Mouse (Mus musculus) intestine, postnatal 0 days (tissue): Measurements from ENCODE around the gene C2cd2. TPM values are rescaled to one million over a fixed set of nuclear protein-coding genes. Genes with fewer than 3 reads are reported as not detected.

ENCODE experiments used
- ATAC-seq: fragments of 200-750 bp; cut with Nextera tagmentation; 2 replicates; pipeline ENCODE4 v1.8.0; 2017; ENCODE audit warnings: mild to moderate bottlenecking, moderate TSS enrichment, moderate library complexity
- H3K27ac ChIP-seq: fragments of 300-500 bp; sonication (generic); 2 replicates; pipeline ENCODE4 v1.5.1; 2014; ENCODE audit warnings: mild to moderate bottlenecking, low read depth, low read length, moderate library complexity
- H3K27me3 ChIP-seq: fragments of 300-500 bp; sonication (generic); replicated peaks from 2 replicates; pipeline ENCODE4 v1.6.1; 2014; ENCODE audit warnings: low read length, mixed read lengths; ENCODE audit not compliant: control insufficient read depth, insufficient read depth
- H3K36me3 ChIP-seq: fragments of 300-500 bp; sonication (generic); 2 replicates; pipeline ENCODE4 v1.6.1; 2014; ENCODE audit warnings: mild to moderate bottlenecking, moderate library complexity; ENCODE audit not compliant: control insufficient read depth, insufficient read depth
- H3K4me1 ChIP-seq: fragments of 300-500 bp; sonication (generic); replicated peaks from 2 replicates; pipeline ENCODE4 v1.6.1; 2014; ENCODE audit warnings: antibody characterized with exemption, low read length, mixed read lengths; ENCODE audit not compliant: control insufficient read depth, insufficient read depth
- H3K4me2 ChIP-seq: fragments of 300-500 bp; sonication (generic); replicated peaks from 2 replicates; pipeline ENCODE4 v1.6.1; 2014; ENCODE audit warnings: low read depth, mild to moderate bottlenecking, moderate library complexity
- H3K4me3 ChIP-seq: fragments of 300-500 bp; sonication (generic); 2 replicates; pipeline ENCODE4 v1.5.1; 2014; ENCODE audit warnings: low read depth, low read length
- H3K9ac ChIP-seq: fragments of 300-500 bp; sonication (generic); 2 replicates; pipeline ENCODE4 v1.6.1; 2014; ENCODE audit warnings: mild to moderate bottlenecking, low read depth, low read length
- H3K9me3 ChIP-seq: fragments of 300-500 bp; sonication (generic); 2 replicates; pipeline ENCODE4 v1.6.1; 2016; ENCODE audit warnings: mixed run types; ENCODE audit not compliant: control insufficient read depth
- CTCF ChIP-seq: sonication (generic); IDR thresholded peaks from 2 replicates; pipeline ENCODE4 v1.5.1; 2016; ENCODE audit warnings: low read depth, mild to moderate bottlenecking, control low read depth, antibody characterized with exemption, moderate library complexity
- WGBS: fragments of 180-500 bp; shearing (Covaris S2); extraction: QIAGEN DNeasy Blood & Tissue Kit; methylation state at CpG from one replicate; pipeline ENCODE4 v1.1.7; 2014; 5-methylcytosine and 5-hydroxymethylcytosine counted together
- polyA plus RNA-seq: library from polyadenylated mRNA; unstranded; fragments of >200 nt; fragmentation: Nextera tagmentation; extraction: Ambion mirVana; gene quantifications from 2 replicates; pipeline ENCODE4 v1.2.1, GENCODE M21; 2015

C2cd2 gene
- polyA plus RNA-seq, 1 experiment from 2014 or later, result 12.7 TPM

GRCm38 (mm10) chr16:97921961-97922778, 40.2 kb downstream of the C2cd2 start:
- TF ChIP-seq CTCF, result 0 out of 2 replicates have a peak, but pooled peaks have one; percentile 1
- WGBS, result under 1% methylated on average over 74 of the region's 75 CpGs
- peak overlapping the region; percentile 73 for H3K9ac ChIP-seq
- no peaks in the 10 kb centered on the region for H3K36me3 ChIP-seq
- peak overlapping the region; percentile 83 for H3K4me2 ChIP-seq
- peak overlapping the region; percentile 76 for H3K4me3 ChIP-seq
- peak; percentile 93 for ATAC-seq
- H3K27me3 ChIP-seq, result no peaks in the 10 kb centered on the region
- no peaks in the 10 kb centered on the region for H3K9me3 ChIP-seq
- peaks cover 8% of the 10 kb centered on the region for H3K4me1 ChIP-seq
- H3K27ac ChIP-seq, result peak overlapping the region; percentile 79

DNA sequence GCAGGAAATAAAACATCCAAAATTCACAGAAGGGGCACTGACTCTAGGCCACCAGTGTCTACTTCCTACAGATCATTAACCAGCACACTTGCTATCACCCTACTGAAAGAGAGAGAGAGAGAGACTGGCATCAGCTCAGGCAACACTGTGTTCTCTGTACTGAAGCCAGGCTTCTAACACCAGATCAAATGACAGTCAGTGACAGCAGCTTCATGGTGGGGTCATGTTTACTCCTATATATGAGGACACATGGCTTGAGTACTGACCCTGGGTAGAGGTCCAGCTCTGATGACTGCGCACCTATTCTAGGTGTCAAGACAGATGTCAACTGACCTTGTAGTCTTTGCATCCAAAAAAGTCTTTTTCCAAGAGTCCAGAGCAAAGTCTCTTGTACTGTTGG, 41.8 kb downstream of the C2cd2 start:
- Histone ChIP-seq H3K9ac (no peak overlapping the region), H3K4me3 (no peak overlapping the region), H3K27ac (no peak overlapping the region), H3K36me3 (no peaks in the 10 kb centered on the region), H3K9me3 (no peaks in the 10 kb centered on the region), H3K27me3 (no peaks in the 10 kb centered on the region), H3K4me1 (peaks cover 8% of the 10 kb centered on the region), H3K4me2 (no peak overlapping the region)
- 92% methylated on average over 1 of the region's 1 CpGs for WGBS
- ATAC-seq, result no peak
- TF ChIP-seq CTCF, result no peak

DNA sequence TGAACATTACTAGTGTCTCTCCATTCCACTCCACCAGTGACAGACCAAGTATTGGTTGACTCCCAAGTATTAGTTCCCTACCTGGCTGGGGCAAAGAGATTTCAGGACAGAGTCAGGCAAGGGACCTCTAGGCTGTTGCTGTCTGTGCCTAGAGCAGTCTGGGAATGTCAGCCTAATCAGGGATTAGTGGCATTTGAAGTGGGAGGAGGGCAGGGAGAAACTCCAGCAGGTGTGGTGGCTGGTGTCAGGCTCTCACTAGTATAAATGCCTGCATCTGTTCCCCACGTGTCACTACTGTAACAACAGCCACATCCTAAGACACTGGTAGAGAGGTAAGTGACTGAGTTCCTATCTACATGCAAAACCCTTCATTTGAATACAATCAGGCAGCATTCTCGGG, 42.6 kb downstream of the C2cd2 start:
- Histone ChIP-seq H3K9ac (no peak overlapping the region), H3K9me3 (no peaks in the 10 kb centered on the region), H3K27me3 (no peaks in the 10 kb centered on the region), H3K36me3 (no peaks in the 10 kb centered on the region), H3K4me1 (peaks cover 8% of the 10 kb centered on the region), H3K4me2 (no peak overlapping the region), H3K4me3 (no peak overlapping the region), H3K27ac (no peak overlapping the region)
- no peak for ATAC-seq
- WGBS, result 49% methylated on average over 2 of the region's 2 CpGs
- no peak for TF ChIP-seq CTCF

GRCm38 (mm10) chr16:97912873-97913272, 49.5 kb downstream of the C2cd2 start:
- Histone ChIP-seq H3K4me3 (no peak overlapping the region), H3K4me2 (no peak overlapping the region), H3K27ac (no peak overlapping the region), H3K9me3 (no peaks in the 10 kb centered on the region), H3K27me3 (no peaks in the 10 kb centered on the region), H3K9ac (no peak overlapping the region), H3K4me1 (no peaks in the 10 kb centered on the region), H3K36me3 (0 out of 2 replicates have a peak, but pooled peaks cover 9% of the 10 kb centered on the region)
- ATAC-seq, result no peak; the same call in 1 of the 2 replicates
- no peak for TF ChIP-seq CTCF

GRCm38 (mm10) chr16:97909356-97909755, 53.0 kb downstream of the C2cd2 start:
- ATAC-seq, result no peak
- 100% methylated on average over 1 of the region's 1 CpGs for WGBS
- no peak for TF ChIP-seq CTCF
- no peak overlapping the region for H3K4me3 ChIP-seq
- no peak overlapping the region for H3K4me2 ChIP-seq
- H3K9me3 ChIP-seq, result no peaks in the 10 kb centered on the region
- no peaks in the 10 kb centered on the region for H3K4me1 ChIP-seq
- no peak overlapping the region for H3K9ac ChIP-seq
- H3K27me3 ChIP-seq, result no peaks in the 10 kb centered on the region
- H3K27ac ChIP-seq, result no peak overlapping the region
- H3K36me3 ChIP-seq, result 0 out of 2 replicates have a peak, but pooled peaks cover 9% of the 10 kb centered on the region

DNA sequence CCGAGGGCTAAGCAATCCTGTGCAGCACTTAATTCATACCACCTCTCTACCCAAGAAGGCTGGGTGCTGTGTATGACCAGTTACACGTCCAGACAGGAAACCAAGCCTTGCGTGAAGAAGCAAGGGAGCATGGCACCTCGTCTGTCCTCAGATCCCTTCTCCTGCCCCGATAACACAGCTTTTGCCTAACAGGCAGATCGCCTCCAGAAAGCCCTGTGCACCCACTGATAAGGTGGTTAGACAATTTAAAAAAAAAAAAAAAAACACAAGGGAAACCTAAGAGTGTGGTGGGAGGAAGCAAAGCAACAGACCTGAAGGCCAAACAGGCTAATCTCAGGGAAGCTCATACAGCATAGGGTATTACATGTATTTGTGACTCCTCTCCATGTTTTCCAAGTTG, 54.9 kb downstream of the C2cd2 start:
- no peak for TF ChIP-seq CTCF
- no peak overlapping the region for H3K4me3 ChIP-seq
- 0 out of 2 replicates have a peak, but pooled peaks cover 9% of the 10 kb centered on the region for H3K36me3 ChIP-seq
- H3K27ac ChIP-seq, result no peak overlapping the region
- H3K9me3 ChIP-seq, result no peaks in the 10 kb centered on the region
- no peaks in the 10 kb centered on the region for H3K4me1 ChIP-seq
- H3K27me3 ChIP-seq, result no peaks in the 10 kb centered on the region
- no peak for ATAC-seq
- no peak overlapping the region for H3K4me2 ChIP-seq
- H3K9ac ChIP-seq, result no peak overlapping the region
- WGBS, result 88% methylated on average over 6 of the region's 6 CpGs
